Mouse (Mus musculus) forebrain, embryonic 11.5 days (tissue): ENCODE results near the gene Zfp185. TPM values are rescaled to one million over a fixed set of nuclear protein-coding genes. Genes with fewer than 3 reads are reported as not detected.

Experiments used
- ATAC-seq: fragments of 200-750 bp; cut with Nextera tagmentation; replicated peaks from 2 replicates; pipeline ENCODE4 v1.8.0; 2017; ENCODE audit warnings: moderate TSS enrichment; ENCODE audit not compliant: low FRiP score
- DNase-seq: peaks from one replicate; pipeline ENCODE4 v3.0.0-alpha.2; 2017; ENCODE audit warnings: low spot score
- H3K27ac ChIP-seq: fragments of 300-500 bp; sonication (generic); 2 replicates; pipeline ENCODE4 v1.5.1; 2014; ENCODE audit warnings: low read depth, low read length
- H3K27me3 ChIP-seq: fragments of 300-500 bp; sonication (generic); 2 replicates; pipeline ENCODE4 v1.6.1; 2014; ENCODE audit warnings: mild to moderate bottlenecking, low read length, mixed read lengths; ENCODE audit not compliant: control insufficient read depth, insufficient read depth
- H3K36me3 ChIP-seq: fragments of 300-500 bp; sonication (generic); 2 replicates; pipeline ENCODE4 v1.6.1; 2014; ENCODE audit warnings: mild to moderate bottlenecking, low read length, moderate library complexity, mixed read lengths; ENCODE audit not compliant: control insufficient read depth, insufficient read depth
- H3K4me1 ChIP-seq: fragments of 300-500 bp; sonication (generic); replicated peaks from 2 replicates; pipeline ENCODE4 v1.6.1; 2014; ENCODE audit warnings: low read length, mixed read lengths; ENCODE audit not compliant: control insufficient read depth, insufficient read depth
- H3K4me2 ChIP-seq: fragments of 300-500 bp; sonication (generic); 2 replicates; pipeline ENCODE4 v1.6.1; 2014; ENCODE audit warnings: low read depth, mild to moderate bottlenecking, low read length, moderate library complexity, mixed read lengths; ENCODE audit not compliant: severe bottlenecking
- H3K4me3 ChIP-seq: fragments of 300-500 bp; sonication (generic); 2 replicates; pipeline ENCODE4 v1.5.1; 2014; ENCODE audit warnings: low read depth, low read length
- H3K9ac ChIP-seq: fragments of 300-500 bp; sonication (generic); 2 replicates; pipeline ENCODE4 v1.6.1; 2014; ENCODE audit warnings: low read length
- H3K9me3 ChIP-seq: fragments of 300-500 bp; sonication (generic); 2 replicates; pipeline ENCODE4 v1.6.1; 2016; ENCODE audit warnings: low read length, mixed read lengths; ENCODE audit not compliant: control insufficient read depth
- WGBS: fragments of 180-500 bp; shearing (Covaris S2); extraction: QIAGEN DNeasy Blood & Tissue Kit; methylation state at CpG from one replicate; pipeline ENCODE4 v1.1.7; 2014; 5-methylcytosine and 5-hydroxymethylcytosine counted together
- polyA plus RNA-seq: library from polyadenylated mRNA; unstranded; fragments of >200 nt; fragmentation: Nextera tagmentation; extraction: Ambion mirVana; gene quantifications from 2 replicates; pipeline ENCODE4 v1.2.1, GENCODE M21; 2014

The Zfp185 gene
- polyA plus RNA-seq, 1 experiment from 2014 or later: 4.0 TPM

- no peaks in the 10 kb centered on the region for H3K4me1 ChIP-seq
- H3K36me3 ChIP-seq: no peaks in the 10 kb centered on the region
- H3K27ac ChIP-seq: no peak overlapping the region
- 87% methylated on average over 3 of the region's 3 CpGs for WGBS
- no peak overlapping the region for H3K4me2 ChIP-seq
- H3K4me3 ChIP-seq: no peak overlapping the region
- no peak for DNase-seq
- no peak overlapping the region for H3K9ac ChIP-seq
- no peaks in the 10 kb centered on the region for H3K27me3 ChIP-seq
- H3K9me3 ChIP-seq: no peaks in the 10 kb centered on the region
- no peak for ATAC-seq
Observed at GRCm38 (mm10) chrX:72988431-72988830, 1.3 kb downstream of the Zfp185 start.

DNA sequence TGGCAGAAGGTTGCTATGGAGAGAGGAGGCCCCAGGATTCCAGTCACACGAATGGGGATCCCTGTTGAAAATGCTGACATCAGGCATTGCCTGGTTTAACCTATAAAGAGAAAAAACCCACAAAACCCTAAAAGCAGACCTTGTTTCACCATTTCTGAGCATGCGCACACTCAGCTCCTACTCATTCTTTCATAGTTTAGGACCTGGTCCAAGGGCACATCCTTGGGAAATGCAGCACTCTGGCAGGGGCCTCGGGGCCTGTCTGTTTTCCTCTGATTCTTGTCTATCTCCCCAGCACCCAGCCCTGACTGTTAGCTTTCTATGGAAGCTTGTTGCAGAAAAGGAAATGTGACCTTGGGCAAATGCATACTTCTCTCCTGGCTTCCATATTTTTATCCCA lies 3.4 kb downstream of the Zfp185 start:
- no peaks in the 10 kb centered on the region for H3K9me3 ChIP-seq
- H3K27ac ChIP-seq: no peak overlapping the region
- no peaks in the 10 kb centered on the region for H3K27me3 ChIP-seq
- H3K4me3 ChIP-seq: no peak overlapping the region
- H3K36me3 ChIP-seq: no peaks in the 10 kb centered on the region
- ATAC-seq (no peak), DNase-seq (no peak)
- no peaks in the 10 kb centered on the region for H3K4me1 ChIP-seq
- H3K4me2 ChIP-seq: no peak overlapping the region
- WGBS: 87% methylated on average over 3 of the region's 3 CpGs
- H3K9ac ChIP-seq: no peak overlapping the region

DNA sequence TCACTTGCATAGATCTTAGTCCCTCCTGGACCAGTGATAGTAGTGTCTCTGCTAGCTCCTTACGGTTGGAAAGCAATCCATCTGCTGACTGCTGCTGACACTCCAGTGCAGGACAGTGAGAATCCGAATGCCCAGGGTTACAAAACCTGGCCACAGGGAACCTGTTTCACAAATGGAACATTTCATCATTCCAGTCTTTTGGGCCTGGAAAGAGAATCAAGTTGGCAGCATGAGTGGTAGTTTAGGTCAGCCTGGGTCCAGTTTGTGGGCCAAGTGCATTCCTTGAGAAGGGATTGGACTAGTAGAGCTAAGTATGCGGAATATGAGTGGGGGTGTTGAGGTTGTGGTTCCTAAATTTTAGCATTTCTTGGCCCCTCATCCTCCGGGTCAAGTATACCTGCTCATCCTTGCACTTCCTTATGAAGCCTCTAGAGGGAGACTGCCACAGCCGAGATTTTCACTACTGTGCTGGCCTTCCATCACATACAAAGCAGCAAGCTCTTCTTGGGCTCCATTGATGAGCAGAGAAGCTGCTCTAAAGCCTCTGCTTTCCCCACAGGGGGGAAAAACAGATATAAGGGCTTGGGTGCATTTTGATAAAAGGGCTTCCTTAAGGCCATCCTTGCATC lies 5.3 kb downstream of the Zfp185 start:
- Histone ChIP-seq H3K36me3 (no peaks in the 10 kb centered on the region), H3K9ac (no peak overlapping the region), H3K4me2 (no peak overlapping the region), H3K27ac (no peak overlapping the region), H3K4me1 (no peaks in the 10 kb centered on the region), H3K4me3 (no peak overlapping the region), H3K27me3 (no peaks in the 10 kb centered on the region), H3K9me3 (no peaks in the 10 kb centered on the region)
- ATAC-seq (no peak), DNase-seq (no peak)
- 55% methylated on average over 5 of the region's 5 CpGs for WGBS

GRCm38 (mm10) chrX:72995542-72995941 lies 8.4 kb downstream of the Zfp185 start:
- H3K4me2 ChIP-seq: no peak overlapping the region
- no peaks in the 10 kb centered on the region for H3K9me3 ChIP-seq
- H3K36me3 ChIP-seq: no peaks in the 10 kb centered on the region
- ATAC-seq (no peak), DNase-seq (no peak)
- H3K27me3 ChIP-seq: no peaks in the 10 kb centered on the region
- WGBS: 86% methylated on average over 3 of the region's 3 CpGs
- H3K4me3 ChIP-seq: no peak overlapping the region
- H3K27ac ChIP-seq: no peak overlapping the region
- no peaks in the 10 kb centered on the region for H3K4me1 ChIP-seq
- H3K9ac ChIP-seq: no peak overlapping the region

- WGBS: 91% methylated on average over 5 of the region's 5 CpGs
- no peak overlapping the region for H3K27ac ChIP-seq
- H3K27me3 ChIP-seq: no peaks in the 10 kb centered on the region
- H3K4me2 ChIP-seq: no peak overlapping the region
- no peaks in the 10 kb centered on the region for H3K9me3 ChIP-seq
- no peaks in the 10 kb centered on the region for H3K36me3 ChIP-seq
- no peaks in the 10 kb centered on the region for H3K4me1 ChIP-seq
- H3K9ac ChIP-seq: no peak overlapping the region
- no peak overlapping the region for H3K4me3 ChIP-seq
- no peak for ATAC-seq
- DNase-seq: no peak
Observed at GRCm38 (mm10) chrX:73003110-73003509, 16.0 kb downstream of the Zfp185 start.

DNA sequence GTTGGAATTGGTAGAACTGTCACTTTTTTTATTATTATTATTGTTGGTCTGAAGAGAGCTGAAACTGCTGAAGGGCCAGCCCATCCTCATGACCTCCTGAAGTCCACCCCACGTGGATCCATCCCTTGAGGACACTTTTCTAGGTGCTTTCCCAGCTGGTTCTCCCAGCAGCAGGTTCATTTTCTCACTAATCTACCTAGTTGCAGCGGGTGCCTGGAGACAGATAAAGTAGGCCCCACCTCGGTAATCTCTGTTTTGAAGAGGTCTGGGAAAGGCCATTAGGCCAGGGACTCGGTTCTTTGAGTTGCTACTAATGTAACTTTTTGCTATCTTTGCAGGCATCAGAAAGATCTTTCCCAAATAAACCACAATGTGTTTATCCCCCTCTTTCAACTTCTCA lies 18.5 kb downstream of the Zfp185 start:
- DNase-seq (no peak), ATAC-seq (no peak)
- H3K36me3 ChIP-seq: no peaks in the 10 kb centered on the region
- no peak overlapping the region for H3K4me3 ChIP-seq
- H3K9ac ChIP-seq: no peak overlapping the region
- WGBS: 67% methylated on average over 4 of the region's 4 CpGs
- no peak overlapping the region for H3K4me2 ChIP-seq
- no peaks in the 10 kb centered on the region for H3K4me1 ChIP-seq
- H3K27ac ChIP-seq: no peak overlapping the region
- no peaks in the 10 kb centered on the region for H3K9me3 ChIP-seq
- H3K27me3 ChIP-seq: no peaks in the 10 kb centered on the region

- H3K4me1 ChIP-seq: no peaks in the 10 kb centered on the region
- peak overlapping the region; percentile 12; the same call in 1 of the 2 replicates for H3K9ac ChIP-seq
- no peaks in the 10 kb centered on the region for H3K27me3 ChIP-seq
- H3K36me3 ChIP-seq: no peaks in the 10 kb centered on the region
- no peaks in the 10 kb centered on the region for H3K9me3 ChIP-seq
- H3K27ac ChIP-seq: no peak overlapping the region
- peak overlapping the region; percentile 43; the same call in 1 of the 2 replicates for H3K4me2 ChIP-seq
- DNase-seq (peak; percentile 94), ATAC-seq (peak; percentile 99)
- 17% methylated on average over 24 of the region's 27 CpGs for WGBS
- H3K4me3 ChIP-seq: peak overlapping the region; percentile 28
Observed at GRCm38 (mm10) chrX:73007597-73008479, 20.7 kb downstream of the Zfp185 start.

GRCm38 (mm10) chrX:73012846-73013245 lies 25.7 kb downstream of the Zfp185 start:
- Histone ChIP-seq H3K9me3 (no peaks in the 10 kb centered on the region), H3K4me2 (no peak overlapping the region), H3K4me1 (no peaks in the 10 kb centered on the region), H3K36me3 (no peaks in the 10 kb centered on the region), H3K9ac (no peak overlapping the region), H3K4me3 (no peak overlapping the region), H3K27me3 (no peaks in the 10 kb centered on the region), H3K27ac (no peak overlapping the region)
- 63% methylated on average over 4 of the region's 4 CpGs for WGBS
- no peak for DNase-seq
- no peak for ATAC-seq
